Mouse (Mus musculus) adrenal gland, adult 18-20 months (tissue): ENCODE measurements around the gene Nlrp9b. TPM values are rescaled to one million over a fixed set of nuclear protein-coding genes. Genes with fewer than 3 reads are reported as not detected.
"Not testable (repeated sequence)": the region's sequence is repeated elsewhere in the genome, so short reads cannot be mapped to it uniquely, and the experiment has no call there.

Source experiments
- DNase-seq, 2 experiments: peaks; one replicate each; pipeline ENCODE4 v3.0.0; 2021 to 2022; ENCODE audit warnings: low spot score in 2 of 2
- total RNA-seq, 2 experiments: library from RNA; stranded (reverse); gene quantifications; 1 replicate in 1 of 2; 2 replicates in 1 of 2; pipeline ENCODE4 v1.2.3; 2021

The Nlrp9b gene
- total RNA-seq, 2 experiments from 2014 or later = not detected

DNA sequence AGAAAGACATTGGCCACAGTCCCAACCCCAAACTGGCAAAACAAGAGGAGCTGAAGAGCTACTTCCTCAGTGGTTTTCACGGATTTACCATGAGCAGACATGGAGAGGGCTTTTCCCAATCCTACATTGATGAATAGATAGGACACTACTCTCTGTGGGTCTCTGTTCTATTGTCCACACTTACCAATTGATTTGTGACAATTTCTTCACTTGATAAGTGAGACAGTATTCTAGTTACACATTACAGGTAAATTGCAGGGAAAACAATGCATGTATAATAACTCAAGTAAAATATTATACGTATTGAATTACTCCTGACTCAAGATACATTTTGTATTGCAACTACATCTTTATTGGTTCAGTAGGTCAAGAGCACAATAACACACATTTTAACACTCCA, 131.2 kb downstream of the Nlrp9b start, which contains the start of gene Gm16442:
TSS of gene Gm16442 (minus strand) at position 101 of the 400 bp plus-strand sequence.
- DNase-seq = not testable (repeated sequence)

Other genes starting within 250 kb of the Nlrp9b start
- 100 to 1,000 TPM in 1 of 2 experiments, 10 to 100 TPM in 1; 76.9 to 105 TPM for gene Nectin2, start 241.0 kb upstream of the Nlrp9b start, total RNA-seq
- gene Bcam, start 220.4 kb upstream of the Nlrp9b start, total RNA-seq = 10 to 100 TPM; 43.2 to 53.2 TPM
- under 1 TPM in 1 of 2 experiments, not detected in 1; 0.64 TPM for gene Cblc, start 194.7 kb upstream of the Nlrp9b start, total RNA-seq
- gene Bcl3, start 168.7 kb upstream of the Nlrp9b start, total RNA-seq = 10 to 100 TPM; 21.9 to 34.8 TPM
- gene Gm19345, start 139.5 kb upstream of the Nlrp9b start, total RNA-seq = not detected
- not detected for gene Ceacam16, start 130.2 kb upstream of the Nlrp9b start, total RNA-seq
- not detected for gene Ceacam19, start 103.5 kb upstream of the Nlrp9b start, total RNA-seq
- 10 to 100 TPM; 20.8 to 32.4 TPM for gene Pvr, start 70.3 kb upstream of the Nlrp9b start, total RNA-seq
- gene Igsf23, start 40.7 kb upstream of the Nlrp9b start, total RNA-seq = not detected
- gene Ceacam20, start 26.1 kb upstream of the Nlrp9b start, total RNA-seq = not detected
- not detected for gene Vmn1r91, start 108.2 kb downstream of the Nlrp9b start, total RNA-seq
- not detected for gene Gm16442, start 131.1 kb downstream of the Nlrp9b start, total RNA-seq
- gene Vmn1r93, start 147.6 kb downstream of the Nlrp9b start, total RNA-seq = not detected
- not detected for gene Vmn1r94, start 176.9 kb downstream of the Nlrp9b start, total RNA-seq
- not detected for gene Vmn1r95, start 202.2 kb downstream of the Nlrp9b start, total RNA-seq
- gene Gm6164, start 214.1 kb downstream of the Nlrp9b start, total RNA-seq = not detected
- gene Gm4498, start 242.4 kb downstream of the Nlrp9b start, total RNA-seq = not detected